Mouse (Mus musculus) kidney, adult 2 months (tissue): ENCODE measurements around the gene Daam1.

ENCODE experiments used
- CTCF ChIP-seq: fragments of 200-500 bp; conservative IDR thresholded peaks from 2 replicates; pipeline ENCODE4 v1.5.1; 2011; ENCODE audit warnings: low read depth, mild to moderate bottlenecking, control low read depth, low read length, moderate library complexity, mixed read lengths; ENCODE audit not compliant: insufficient read depth, insufficient read length
- POLR2A ChIP-seq: fragments of 200-500 bp; IDR thresholded peaks from one replicate; pipeline ENCODE4 v1.6.1; 2011; ENCODE audit warnings: low read depth, low read length, control low read depth

DNA sequence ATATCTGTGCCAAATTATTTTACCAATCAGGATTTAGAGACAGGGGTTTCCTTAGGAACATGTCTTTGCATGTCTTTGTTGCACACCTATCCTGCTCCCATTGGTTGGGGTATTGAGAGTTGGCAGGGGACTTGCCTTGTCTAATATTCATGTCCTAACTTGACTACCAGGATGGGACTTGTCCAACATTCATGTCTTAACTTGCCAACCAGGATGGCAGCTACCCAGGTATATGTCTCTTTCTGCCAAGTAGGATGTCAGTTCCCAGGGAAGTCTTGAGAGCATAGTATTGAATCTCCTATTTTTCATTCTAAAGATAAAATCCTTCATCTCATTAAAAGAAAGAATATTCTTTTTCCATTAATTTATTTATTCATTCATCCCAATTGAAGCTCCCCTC, 44.4 kb upstream of the Daam1 start:
- TF ChIP-seq POLR2A = no peak
- no peak for TF ChIP-seq CTCF
